Mouse (Mus musculus) layer of hippocampus, adult 9-11 months (tissue): ENCODE measurements at regions not wholly inside any gene's neighbourhood (a gene's known extent, or its start where the extent isn't known, plus 50 kb on each side); places are given as distances from the start of the nearest gene placed in this dataset.

ENCODE experiments used
- DNase-seq: peaks from one replicate; pipeline ENCODE4 v3.0.0; 2022

- no peak for DNase-seq
Measured at GRCm38 (mm10) chr11:109088488-109089252, 55.5 kb downstream of the E030025P04Rik start.

- DNase-seq = no peak
Measured at GRCm38 (mm10) chr11:109081957-109082356, 62.2 kb downstream of the E030025P04Rik start.

- DNase-seq = no peak
Measured at GRCm38 (mm10) chr11:109081454-109081853, 62.7 kb downstream of the E030025P04Rik start.

GRCm38 (mm10) chr11:109080847-109081415 is 63.2 kb downstream of the E030025P04Rik start:
- no peak for DNase-seq

- DNase-seq = peak; percentile 5
Measured at GRCm38 (mm10) chr11:109079466-109079865, 64.7 kb downstream of the E030025P04Rik start.

GRCm38 (mm10) chr11:109076587-109077417 is 67.4 kb downstream of the E030025P04Rik start:
- DNase-seq = no peak

GRCm38 (mm10) chr11:109071340-109071739 is 72.8 kb downstream of the E030025P04Rik start:
- no peak for DNase-seq

GRCm38 (mm10) chr11:109070412-109070811 is 73.8 kb downstream of the E030025P04Rik start:
- no peak for DNase-seq

GRCm38 (mm10) chr11:109069326-109069709 is 74.9 kb downstream of the E030025P04Rik start:
- DNase-seq = no peak

- DNase-seq = no peak
Measured at GRCm38 (mm10) chr11:109068371-109069325, 75.5 kb downstream of the E030025P04Rik start.

GRCm38 (mm10) chr11:109067733-109068132 is 76.4 kb downstream of the E030025P04Rik start:
- no peak for DNase-seq

- DNase-seq = no peak
Measured at GRCm38 (mm10) chr11:109061971-109062370, 82.2 kb downstream of the E030025P04Rik start.

- DNase-seq = no peak
Measured at GRCm38 (mm10) chr11:109060527-109060908, 83.7 kb downstream of the E030025P04Rik start.

- no peak for DNase-seq
Measured at GRCm38 (mm10) chr11:109059863-109060526, 84.2 kb downstream of the E030025P04Rik start.

GRCm38 (mm10) chr11:109058021-109058420 is 86.1 kb downstream of the E030025P04Rik start:
- no peak for DNase-seq

- no peak for DNase-seq
Measured at GRCm38 (mm10) chr11:109048257-109049101, 95.7 kb downstream of the E030025P04Rik start.

GRCm38 (mm10) chr11:109047483-109048110 is 96.6 kb downstream of the E030025P04Rik start:
- DNase-seq = no peak

- DNase-seq = no peak
Measured at GRCm38 (mm10) chr11:109046446-109046845, 97.7 kb downstream of the E030025P04Rik start.

GRCm38 (mm10) chr11:109040519-109040916 is 103.7 kb downstream of the E030025P04Rik start:
- no peak for DNase-seq

- DNase-seq = no peak
Measured at GRCm38 (mm10) chr11:109039792-109040518, 104.2 kb downstream of the E030025P04Rik start.
